Mouse (Mus musculus): ENCODE results near the gene Rnase4.

The Rnase4 gene

DNA sequence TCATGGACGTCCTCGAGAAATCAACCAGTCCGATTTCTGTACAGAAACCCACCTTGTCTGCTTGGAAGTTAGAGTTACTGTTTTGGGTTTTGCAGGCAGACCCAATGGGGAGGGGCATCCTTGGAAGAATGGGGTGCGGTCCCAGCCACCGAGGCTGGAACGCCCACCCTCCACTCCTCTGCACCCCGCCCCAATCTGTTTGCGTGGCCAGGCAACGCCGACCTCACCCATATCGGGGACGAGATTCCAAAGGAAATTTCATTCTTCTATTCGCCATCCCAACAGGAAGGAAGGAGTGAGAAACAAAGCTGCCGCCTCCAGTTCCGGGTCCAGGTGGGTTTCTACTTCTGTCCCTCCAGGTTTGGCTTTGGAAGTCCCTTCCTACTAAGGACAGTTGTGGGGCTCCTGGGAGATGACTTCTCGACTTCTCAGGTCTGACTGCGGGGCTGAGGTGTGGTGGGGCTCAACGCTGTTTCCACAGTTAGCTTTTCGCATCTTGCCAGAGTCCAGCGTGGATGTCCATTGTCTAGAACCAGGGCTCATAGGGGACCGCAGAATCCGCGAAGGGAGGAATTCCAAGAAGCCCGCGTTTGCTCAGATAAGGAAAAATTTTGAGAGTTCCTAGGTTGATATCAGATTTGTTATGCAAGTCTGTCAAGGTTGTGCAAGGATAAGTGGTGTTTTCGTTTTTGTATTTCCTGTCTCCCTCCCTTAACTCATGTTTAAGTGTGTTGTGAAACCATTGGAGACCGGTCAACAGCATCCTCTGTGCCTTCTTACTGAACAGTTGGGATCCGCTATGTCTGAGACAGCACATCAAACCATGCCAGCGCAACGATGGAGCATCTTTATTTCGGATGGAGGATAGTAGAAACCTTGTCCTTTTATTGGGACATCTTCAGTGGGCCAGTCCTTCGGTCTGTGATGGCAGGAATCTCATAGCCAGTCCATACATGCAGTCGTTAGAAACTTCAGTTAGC is at the start of gene Rnase4, which contains the start of gene Ang:
Gene Rnase4 (plus strand): TSS at position 157 of the 980 bp plus-strand sequence.
Gene Ang (plus strand): TSS at position 230 of the 980 bp plus-strand sequence.
- peak in 1 of 2 experiments; percentile 43 for DNase-seq

DNA sequence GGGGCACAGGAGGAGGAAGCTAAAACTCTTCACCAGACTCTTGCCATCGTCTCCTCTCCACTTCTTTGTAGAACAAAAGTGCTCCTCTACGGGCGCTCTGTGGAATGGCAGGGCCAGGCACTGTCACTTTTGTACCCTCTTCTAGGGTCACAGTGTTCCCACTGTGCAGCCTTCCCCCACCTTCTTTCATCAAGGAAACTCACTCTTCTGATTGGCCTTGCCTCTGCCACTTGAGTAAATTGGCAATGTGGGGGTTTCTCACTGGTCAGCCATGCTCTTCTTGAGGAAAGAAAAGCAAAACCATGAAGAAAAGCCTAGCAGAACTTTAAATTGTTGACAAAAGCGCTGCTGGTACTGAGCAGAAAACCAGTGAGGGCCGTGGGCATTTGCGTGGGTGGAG is 49.1 kb upstream of the Rnase4 start, which contains the start of gene Rnase9:
Gene Rnase9 (minus strand): TSS at position 101 of the 400 bp plus-strand sequence.
- DNase-seq, result no peak

DNA sequence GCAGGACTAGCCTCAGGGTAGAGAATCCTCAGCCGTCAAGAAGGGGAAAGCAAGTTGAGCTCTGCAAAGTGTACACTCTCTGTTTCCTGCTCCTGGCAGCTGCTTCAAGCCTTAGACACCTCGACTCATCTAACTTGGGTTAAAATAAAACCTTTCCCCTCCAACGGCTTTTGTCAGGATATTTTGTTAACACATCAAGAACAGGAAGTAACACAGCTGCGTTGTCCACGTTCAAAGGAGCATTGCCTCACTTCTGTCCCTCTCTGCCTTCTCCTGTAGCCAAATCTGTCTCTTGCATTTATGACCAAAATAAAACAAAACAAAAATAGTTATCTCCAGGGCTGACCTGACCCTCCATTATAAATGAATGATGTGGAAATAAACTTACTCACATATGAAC is 43.0 kb upstream of the Rnase4 start:
- DNase-seq, result no peak

DNA sequence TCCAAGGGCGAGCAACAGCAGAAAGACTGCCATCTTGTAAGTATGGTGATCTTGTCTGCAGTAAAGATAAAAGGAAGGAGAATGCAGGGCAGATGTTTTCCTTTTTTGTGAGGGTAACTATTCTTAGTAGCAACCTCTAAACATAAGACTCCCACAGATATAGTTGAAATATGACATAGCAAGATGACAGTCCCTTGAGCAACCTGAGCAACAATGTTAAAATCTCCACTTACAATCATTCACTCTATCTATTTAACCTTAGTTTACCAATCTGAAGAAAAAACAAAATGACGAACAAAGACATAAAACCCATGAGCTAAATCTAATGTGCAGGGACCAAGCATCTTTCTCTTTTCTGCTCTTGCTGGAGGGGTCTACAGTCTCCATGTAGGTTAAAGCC is 40.8 kb upstream of the Rnase4 start, which contains the start of gene Rnase11:
Gene Rnase11 (minus strand): TSS at position 101 of the 400 bp plus-strand sequence.
- DNase-seq, result no peak

DNA sequence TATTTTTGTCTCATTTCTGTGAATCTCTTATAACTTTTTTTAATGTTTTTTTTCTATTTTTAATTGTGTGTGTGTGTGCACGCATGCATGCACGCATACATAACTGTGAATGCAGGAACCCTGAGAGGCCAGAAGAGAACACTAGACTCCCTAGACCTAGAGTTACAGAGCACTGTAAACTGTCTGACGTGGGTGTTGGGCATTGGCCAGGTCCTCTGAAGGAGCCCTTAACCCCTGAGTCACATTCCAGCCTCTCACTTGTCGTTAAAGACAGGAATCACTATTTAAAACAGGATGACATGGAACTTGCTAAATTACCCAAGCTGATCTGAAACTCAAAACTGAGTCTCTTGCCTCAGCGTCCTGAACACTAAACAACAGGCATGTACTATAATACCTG is 38.9 kb upstream of the Rnase4 start:
- peak in 1 of 2 experiments; percentile 12 for DNase-seq

DNA sequence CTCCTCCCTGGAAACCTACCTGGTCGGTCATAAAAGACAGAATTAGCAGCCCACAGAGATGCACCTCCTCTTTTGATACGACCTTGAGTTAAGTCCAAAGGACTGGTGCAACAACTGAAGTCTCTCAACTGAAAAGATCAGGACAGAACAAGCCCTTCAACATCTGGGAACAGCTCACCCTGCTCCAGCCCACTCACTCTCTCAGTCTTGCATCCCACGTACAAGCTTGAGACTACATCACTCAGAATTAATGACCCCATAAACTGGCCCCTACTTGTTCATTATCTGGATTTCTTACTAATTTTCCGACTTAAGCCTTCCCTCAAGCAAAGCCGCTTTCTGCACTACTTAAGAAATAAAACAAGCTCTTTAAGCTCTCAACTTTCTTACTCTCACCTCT is 37.7 kb upstream of the Rnase4 start:
- DNase-seq, result no peak

DNA sequence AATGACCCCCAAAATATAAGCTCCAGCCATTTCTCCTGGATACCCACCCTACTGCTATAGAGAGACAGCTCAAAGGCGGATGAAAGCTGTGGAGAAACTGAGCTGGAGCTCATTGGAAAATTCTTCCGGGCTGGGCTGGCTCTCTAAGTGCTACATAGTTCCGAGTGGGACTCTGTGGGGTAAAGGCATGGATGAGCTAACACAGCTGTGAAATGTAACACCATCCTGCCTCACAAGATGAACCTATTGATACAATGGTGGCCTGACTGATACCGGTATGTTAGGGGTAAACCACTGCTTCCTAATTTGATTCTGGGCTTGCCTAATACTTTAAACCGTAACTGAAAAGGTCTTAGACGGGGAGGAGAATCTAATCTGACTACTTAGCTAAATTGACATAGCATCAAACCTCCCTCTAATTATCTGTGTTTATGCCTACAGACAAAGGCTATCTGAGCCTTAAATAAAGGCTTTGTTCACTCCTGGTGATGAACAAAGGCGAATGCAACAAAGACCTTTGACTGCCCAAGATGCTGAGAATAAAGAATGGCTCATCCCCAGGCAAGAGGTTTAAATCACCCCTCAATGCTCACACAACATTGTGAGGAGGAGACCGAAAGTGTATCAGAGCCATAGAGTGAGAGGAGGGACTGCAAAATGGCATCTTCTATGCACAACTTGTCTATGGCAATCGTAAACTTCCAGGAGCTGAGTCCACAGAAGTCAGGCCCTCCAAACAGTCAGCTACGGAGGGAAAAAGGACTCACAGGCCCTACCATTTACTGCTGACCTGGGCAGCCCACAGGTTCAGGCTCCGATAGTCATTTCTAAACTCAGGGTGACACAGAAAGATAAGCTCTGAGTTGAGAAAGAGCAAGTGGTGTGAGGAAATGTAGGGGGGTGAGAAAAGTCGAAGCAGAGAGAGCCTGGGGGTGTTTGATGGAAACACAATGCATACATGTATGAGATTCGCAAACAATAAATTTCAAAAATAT is 36.3 kb upstream of the Rnase4 start:
- DNase-seq, result no peak

DNA sequence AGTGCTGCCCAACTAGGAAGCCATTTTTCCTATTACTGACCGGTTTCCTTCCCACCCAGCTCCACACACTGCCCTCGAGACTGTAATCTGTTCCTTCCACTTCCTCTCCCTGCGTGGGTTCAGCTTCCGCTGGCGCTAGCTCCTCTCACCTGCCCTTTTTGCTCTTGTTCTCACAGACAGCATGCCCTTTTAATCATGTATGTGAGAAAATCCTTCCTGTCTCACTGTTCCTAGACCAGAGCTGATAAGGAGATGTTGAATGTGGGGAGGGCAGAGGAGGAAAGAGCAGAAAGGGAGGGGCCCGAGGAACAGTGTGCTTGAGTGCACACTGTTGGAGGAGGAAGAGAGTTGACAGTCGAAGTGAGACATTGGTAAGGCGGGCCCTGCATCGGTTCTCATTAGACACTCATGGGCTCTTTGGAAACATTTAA is 33.5 kb upstream of the Rnase4 start, which contains the start of gene Rnase12:
Gene Rnase12 (minus strand): TSS at position 261 of the 431 bp plus-strand sequence.
- DNase-seq, result no peak

DNA sequence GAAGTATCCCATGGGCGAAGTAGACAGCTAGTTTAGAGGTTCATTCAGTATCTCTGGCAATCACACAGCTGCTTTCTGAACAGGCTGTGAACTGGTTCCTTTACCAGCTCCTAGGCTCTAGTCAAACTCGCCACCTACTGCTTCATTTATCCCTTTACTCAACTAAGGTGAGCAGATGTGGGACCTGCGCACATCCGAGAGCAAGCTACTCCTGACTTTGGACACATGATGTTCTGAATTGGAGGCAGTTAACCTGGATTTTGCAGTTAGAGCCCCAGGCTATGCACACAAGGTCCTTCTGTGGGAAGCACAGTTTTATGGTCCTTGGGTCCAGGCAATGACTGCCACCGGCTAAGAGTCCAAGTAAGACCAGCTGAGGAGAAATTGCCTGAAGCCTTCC is 30.1 kb upstream of the Rnase4 start:
- no peak for DNase-seq

DNA sequence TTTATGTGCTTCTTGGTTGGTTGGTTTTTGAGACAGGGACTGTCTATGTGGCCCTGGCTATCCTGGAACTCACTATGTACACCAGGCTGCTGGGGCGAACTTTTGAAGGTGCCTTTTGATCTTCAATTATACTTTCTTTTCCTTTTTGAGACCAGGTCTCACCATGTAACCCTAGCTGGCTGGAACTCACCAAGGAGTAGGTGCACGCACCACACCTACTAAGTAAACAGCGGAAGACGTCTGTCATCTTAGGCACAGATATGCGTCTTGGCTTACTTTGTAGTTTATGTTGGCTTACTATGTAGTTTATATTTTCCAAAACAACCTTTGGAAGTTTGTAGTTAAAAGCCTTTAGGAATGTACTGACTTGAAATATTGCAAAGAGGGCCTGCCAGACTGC is 21.9 kb upstream of the Rnase4 start:
- no peak for DNase-seq

DNA sequence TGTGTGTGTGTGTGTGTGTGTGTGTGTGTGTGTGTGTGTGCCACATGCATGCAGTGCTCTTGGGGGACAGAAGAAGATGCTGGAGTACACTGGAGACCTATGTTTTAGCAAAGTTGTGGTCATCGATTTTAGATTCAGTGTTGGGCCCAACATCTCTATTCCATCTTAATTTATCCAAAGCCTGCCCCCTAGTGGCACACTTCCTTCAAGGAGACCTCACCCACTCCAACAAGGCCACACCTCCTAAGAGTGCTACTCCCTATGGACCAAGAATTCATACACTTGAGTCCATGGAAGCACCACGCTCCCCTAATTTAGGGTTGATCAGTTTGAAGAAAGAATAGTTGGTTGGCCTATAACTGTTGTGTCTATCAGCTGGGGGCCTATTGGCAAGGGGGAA is 21.3 kb upstream of the Rnase4 start:
- peak; percentile 41 to 73 for DNase-seq

DNA sequence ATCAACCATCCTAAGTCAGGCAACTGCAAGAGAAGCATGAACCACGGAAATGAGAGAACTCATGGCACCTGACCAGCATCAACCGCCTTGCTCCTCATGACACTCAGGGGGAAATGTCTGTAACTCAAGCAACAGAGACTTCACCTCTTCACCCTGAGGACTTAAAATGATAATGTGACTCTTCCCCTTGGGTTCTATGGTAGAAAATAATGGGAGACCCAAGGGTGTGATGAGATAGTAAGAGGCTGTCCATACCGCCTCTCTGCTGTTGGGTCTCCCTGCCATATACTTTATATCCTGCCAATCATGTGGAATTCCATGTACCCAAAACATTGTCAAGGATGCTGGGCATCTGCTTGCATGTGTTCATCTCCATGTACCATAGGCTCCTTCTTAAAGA is 16.5 kb upstream of the Rnase4 start, which contains the start of gene Olfr750:
Gene Olfr750 (minus strand): TSS at position 101 of the 400 bp plus-strand sequence.
- DNase-seq, result no peak

DNA sequence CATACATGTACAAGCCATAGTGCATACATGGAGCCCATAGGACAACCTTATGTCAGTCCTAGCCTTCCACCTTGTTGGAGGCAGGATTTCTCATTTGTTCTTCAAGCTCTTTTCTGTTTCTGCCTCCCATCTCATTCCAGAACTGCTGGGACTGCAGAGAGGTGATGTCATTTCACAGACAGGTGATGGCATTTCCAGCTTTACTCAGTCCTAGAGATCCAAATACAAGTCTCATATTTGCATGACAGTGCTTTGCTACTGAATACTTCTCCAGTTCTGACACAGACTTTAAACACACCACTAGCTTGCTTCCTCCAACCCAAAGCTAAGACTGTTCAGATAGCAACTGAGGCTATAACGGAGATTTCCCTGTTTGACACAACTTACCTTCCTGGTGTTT is 11.7 kb upstream of the Rnase4 start:
- DNase-seq, result no peak

DNA sequence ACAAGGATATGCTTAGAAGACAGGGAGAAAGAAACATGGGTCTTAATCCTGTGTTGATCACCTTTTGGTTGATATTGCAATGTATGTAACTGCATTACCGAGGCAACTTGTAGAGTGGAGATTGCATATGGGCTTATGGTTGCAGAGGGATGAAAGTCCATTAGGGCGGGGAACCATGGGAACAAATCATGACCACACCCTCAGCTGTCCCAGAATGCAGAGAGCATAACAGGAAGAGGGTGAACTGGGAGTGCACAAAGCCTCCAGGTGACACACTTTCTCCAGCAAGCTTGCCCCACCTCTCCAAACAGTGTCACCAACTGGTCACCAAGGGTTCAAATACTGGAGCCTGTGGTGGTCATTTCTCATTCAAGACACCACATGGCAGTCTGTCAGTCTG is 9.8 kb upstream of the Rnase4 start:
- DNase-seq, result no peak

DNA sequence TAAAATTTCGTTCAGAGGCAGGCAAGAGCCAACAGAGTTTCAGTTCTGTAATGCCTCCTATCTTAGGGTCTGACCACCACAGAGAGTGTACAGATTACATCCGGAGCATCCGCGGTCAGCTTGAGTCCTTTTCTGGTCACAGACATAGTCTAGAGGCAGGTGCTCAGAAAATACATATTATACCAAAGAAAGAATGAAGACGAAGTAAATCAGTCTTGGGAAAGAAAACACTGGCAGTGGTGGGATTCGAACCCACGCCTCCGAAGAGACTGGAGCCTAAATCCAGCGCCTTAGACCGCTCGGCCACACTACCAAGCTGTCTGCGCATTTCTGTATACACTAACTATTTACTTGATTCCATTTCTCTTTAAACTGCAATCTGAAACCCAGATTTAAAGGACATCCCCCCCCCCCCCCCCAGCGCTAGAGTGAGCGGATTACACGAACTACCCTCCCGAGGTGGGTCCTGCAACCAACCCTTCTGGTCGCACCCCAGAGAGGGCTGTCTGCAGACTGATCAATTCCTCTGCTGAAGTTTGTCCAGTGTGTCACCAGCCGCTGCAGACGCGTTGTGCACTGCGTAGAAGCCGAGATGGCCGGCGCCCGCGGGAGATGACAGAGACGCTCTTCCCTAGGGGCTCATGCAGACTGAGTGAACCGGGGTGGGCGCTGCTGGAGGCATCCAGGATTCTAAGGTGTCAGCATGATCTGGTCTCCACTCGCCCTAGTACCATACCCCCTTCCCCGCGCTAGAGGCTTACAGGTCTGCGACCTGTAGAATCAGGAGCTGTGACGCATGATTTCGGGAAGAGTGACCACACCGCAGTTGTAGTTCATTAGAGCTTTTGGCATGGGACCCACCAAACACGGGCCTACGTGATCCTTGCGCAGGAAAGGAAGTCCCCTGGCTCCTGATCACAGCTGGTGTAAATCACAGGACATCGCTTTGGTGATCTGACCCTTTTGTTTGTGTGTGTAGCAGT is 8.0 kb upstream of the Rnase4 start:
- DNase-seq, result peak; percentile 59 to 78

DNA sequence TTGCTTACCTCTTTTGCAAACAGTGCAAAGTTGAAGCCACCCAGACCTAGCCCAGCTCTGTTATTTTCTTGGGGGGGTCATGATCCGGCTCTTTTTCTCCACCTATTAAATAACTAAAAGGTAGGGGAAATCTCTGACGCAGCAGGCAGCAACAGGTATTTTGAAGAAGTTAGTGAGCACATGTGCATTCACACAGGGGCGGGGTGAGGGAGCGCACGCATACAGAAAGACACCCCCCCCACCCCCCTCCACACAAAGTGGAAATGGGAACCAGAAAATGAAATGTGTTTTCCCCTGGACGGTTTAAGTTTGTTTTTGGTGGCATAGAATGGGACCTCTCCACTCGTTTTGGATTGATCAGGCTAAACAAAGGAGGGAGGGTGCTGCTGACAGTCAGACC is 7.1 kb upstream of the Rnase4 start:
- no peak for DNase-seq

DNA sequence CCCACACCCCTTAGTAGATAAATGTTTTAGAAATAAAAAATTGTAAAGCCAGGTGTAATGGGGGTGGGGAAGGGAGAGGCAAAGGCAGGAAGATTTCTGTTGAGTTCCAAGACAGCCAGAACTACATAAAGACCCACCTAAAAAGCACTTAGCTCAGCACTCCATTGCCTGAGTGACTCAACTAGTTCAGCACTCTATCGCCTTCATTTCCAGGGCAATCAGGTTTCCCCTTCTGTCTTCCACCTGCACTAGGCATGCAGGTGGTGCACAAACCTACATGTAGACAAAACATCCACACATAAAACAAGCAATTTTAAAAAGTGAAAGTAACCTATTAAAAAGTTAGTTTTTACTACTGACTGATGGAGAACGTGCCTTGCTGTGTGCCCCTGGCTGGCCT is 5.8 kb upstream of the Rnase4 start:
- no peak for DNase-seq

DNA sequence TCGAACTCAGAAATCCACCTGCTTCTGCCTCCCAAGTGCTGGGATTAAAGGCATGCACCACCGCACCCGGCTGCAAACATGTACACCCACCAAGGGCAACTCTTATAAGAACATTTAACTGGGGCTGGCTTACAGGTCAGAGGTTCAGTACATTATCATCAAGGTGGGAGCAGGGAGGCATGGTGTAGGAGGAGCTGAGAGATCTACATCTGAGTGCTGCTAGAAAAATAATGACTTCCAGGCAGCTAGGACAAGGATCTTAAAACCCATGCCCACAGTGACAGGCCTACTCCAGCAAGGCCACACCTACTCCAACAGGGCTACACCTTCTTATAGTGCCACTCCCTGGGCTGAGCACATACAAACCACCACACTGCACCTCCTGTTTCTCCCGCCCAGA is 5.0 kb upstream of the Rnase4 start:
- DNase-seq, result no peak

DNA sequence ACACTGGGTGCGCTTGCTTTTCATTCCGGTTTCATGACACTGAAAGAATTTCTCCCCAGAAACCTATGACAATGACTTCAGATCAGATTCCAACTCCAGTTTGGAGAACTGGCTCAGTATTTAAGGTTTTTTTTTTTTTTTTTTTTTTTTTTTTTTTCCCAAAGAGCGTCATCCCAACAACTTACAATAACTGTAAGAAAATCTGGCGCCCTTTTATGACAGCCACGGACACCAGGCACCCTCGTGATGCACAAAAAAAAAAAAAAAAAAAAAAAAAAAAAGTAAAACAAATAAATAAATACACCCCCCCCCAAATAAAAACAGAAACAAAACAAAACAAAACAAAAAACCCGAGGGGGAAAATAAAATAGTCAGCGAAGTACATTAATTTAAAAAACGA is 3.1 kb upstream of the Rnase4 start:
- DNase-seq, result no peak

DNA sequence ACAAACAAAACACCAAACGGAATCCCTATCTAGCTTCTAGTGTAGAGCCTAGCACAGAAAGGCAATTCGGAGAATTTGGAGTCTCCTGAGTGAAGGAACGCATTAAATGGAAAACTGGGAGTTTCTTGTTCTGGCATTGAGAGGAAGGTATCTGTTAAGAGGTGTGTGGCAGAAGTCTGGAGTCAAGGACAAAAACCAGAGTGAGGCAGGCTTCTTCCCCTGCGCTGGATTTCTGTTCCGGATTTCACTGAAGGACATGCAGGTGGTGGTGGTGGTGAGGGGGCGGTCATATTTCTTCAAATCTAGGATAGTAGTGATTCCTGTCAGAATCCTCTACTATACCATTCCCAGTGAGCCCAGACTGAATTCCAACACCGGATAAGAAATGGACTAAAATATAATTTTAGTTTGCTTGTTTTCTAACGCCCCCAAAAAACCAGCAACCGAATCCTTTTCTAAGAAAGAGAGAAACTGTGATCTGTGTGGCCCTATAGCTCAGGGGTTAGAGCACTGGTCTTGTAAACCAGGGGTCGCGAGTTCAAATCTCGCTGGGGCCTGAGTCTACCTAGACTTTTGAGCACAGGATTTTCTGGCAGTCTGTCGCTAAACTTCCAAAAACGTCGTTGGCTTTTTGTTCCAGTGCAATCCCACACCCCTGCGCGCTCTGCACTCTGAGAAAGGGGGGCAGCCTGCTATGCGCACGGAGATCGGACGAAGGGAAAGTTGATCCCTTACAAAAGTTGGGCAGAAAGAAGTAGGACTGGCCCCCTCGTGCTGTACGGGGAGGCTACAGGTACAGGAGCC is 2.5 kb upstream of the Rnase4 start:
- DNase-seq, result peak; percentile 90 to 91

Data from kidney, postnatal 36 days (tissue).